Mouse (Mus musculus): ENCODE results near the gene Hoxc9. TPM values are rescaled to one million over a fixed set of nuclear protein-coding genes. Genes with fewer than 3 reads are reported as not detected.
A peak's percentile ranks its signal among the peaks of the same experiment; 100 is the strongest.

Hoxc9 gene
- polyA plus RNA-seq (2015; fragmentation: Nextera tagmentation; extraction: Ambion mirVana): not detected in 2 replicates

DNA sequence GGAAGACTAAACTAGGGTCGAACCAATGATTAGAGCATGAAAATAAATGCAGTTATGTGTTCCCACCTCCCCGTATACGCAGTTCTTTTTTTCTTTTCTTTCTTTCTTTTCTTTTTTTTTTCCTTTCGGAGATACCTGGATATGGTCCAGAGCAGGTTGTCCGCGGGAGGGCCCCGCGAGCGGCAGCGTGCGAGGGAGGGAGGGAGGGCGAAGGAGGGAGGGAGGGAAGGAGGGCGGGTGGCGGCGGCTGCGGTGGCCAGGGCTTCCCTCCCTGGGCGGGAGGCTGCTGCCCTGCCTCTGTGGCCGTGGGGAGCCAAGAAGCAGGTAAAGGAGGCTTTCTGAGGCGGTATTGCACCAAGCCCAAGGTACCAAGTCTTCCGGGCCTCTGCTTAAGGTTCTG is at the start of gene Hoxc9:
TSS of gene Hoxc9 (plus strand) at position 269 of the 400 bp plus-strand sequence.
- ATAC-seq (no peak), DNase-seq (ENCODE audit: low spot score) (no peak)
- Histone ChIP-seq H3K36me3 (ENCODE audit: insufficient read depth, low read length) (no peaks in the 10 kb centered on the region), H3K9ac (replicated peaks; ENCODE audit: low read depth) (no peak within 1 kb of the TSS), H3K27me3 (replicated peaks; ENCODE audit: insufficient read depth, low read length) (peaks cover 81% of the 10 kb centered on the region), H3K4me1 (ENCODE audit: insufficient read depth, low read depth, low read length) (no peaks in the 10 kb centered on the region), H3K9me3 (ENCODE audit: low read length) (no peaks in the 10 kb centered on the region), H3K4me2 (replicated peaks; ENCODE audit: low read depth, low read length) (peak within 1 kb of the TSS; percentile 49), H3K4me3 (ENCODE audit: low read depth, low read length) (peak within 1 kb of the TSS; percentile 35), H3K27ac (ENCODE audit: low read length) (no peak within 1 kb of the TSS)
- TF ChIP-seq CTCF (IDR thresholded peaks at IDR 0.05): no peak
- TF ChIP-seq EP300 (IDR thresholded peaks at IDR 0.05): no peak
- WGBS: 2% methylated on average over 16 of the region's 20 CpGs

- H3K36me3 ChIP-seq (ENCODE audit: insufficient read depth, low read length): no peaks in the 10 kb centered on the region
- WGBS: 3% methylated on average over 39 of the region's 40 CpGs
- H3K4me2 ChIP-seq (replicated peaks; ENCODE audit: low read depth, low read length): no peak overlapping the region
- no peaks in the 10 kb centered on the region for H3K4me1 ChIP-seq (ENCODE audit: insufficient read depth, low read depth, low read length)
- DNase-seq (ENCODE audit: low spot score) (no peak), ATAC-seq (no peak)
- H3K9me3 ChIP-seq (ENCODE audit: low read length): no peaks in the 10 kb centered on the region
- no peak overlapping the region for H3K27ac ChIP-seq (ENCODE audit: low read length)
- H3K9ac ChIP-seq (replicated peaks; ENCODE audit: low read depth): no peak overlapping the region
- TF ChIP-seq EP300 (IDR thresholded peaks at IDR 0.05): no peak
- TF ChIP-seq CTCF (IDR thresholded peaks at IDR 0.05): no peak
- H3K4me3 ChIP-seq (ENCODE audit: low read depth, low read length): no peak overlapping the region
- peaks cover 81% of the 10 kb centered on the region for H3K27me3 ChIP-seq (replicated peaks; ENCODE audit: insufficient read depth, low read length)
Measured at GRCm38 (mm10) chr15:102927032-102927645, 49.1 kb upstream of the Hoxc9 start.

GRCm38 (mm10) chr15:102931706-102932358 is 44.4 kb upstream of the Hoxc9 start:
- Histone ChIP-seq H3K9me3 (ENCODE audit: low read length) (no peaks in the 10 kb centered on the region), H3K27me3 (replicated peaks; ENCODE audit: insufficient read depth, low read length) (peaks cover 97% of the 10 kb centered on the region), H3K9ac (replicated peaks; ENCODE audit: low read depth) (no peak overlapping the region), H3K4me1 (ENCODE audit: insufficient read depth, low read depth, low read length) (no peaks in the 10 kb centered on the region), H3K4me3 (ENCODE audit: low read depth, low read length) (no peak overlapping the region), H3K4me2 (replicated peaks; ENCODE audit: low read depth, low read length) (no peak overlapping the region), H3K36me3 (ENCODE audit: insufficient read depth, low read length) (no peaks in the 10 kb centered on the region), H3K27ac (ENCODE audit: low read length) (no peak overlapping the region)
- no peak for ATAC-seq
- DNase-seq (ENCODE audit: low spot score): no peak
- TF ChIP-seq CTCF (IDR thresholded peaks at IDR 0.05) (no peak), EP300 (IDR thresholded peaks at IDR 0.05) (no peak)
- 4% methylated on average over 20 of the region's 23 CpGs for WGBS

DNA sequence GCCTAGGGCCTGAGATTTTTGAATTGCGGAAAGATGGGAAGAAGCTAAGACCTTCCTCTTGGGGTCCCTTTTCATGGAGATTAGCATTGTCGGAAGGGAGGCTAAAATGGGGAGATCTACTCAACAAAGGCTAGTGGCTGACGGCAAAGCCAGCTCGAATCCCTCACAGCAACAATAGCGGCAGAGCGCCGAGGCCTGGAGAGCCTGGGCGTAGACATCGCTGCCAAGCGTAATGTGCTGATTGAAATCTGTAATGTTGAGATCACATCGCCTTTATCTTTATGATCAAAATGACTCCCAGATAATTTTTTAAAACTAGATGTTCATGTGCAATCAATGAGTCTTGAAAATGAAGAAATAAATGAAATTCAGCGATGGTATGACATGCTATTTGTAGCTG is 41.8 kb upstream of the Hoxc9 start:
- no peaks in the 10 kb centered on the region for H3K9me3 ChIP-seq (ENCODE audit: low read length)
- no peak overlapping the region for H3K9ac ChIP-seq (replicated peaks; ENCODE audit: low read depth)
- H3K4me2 ChIP-seq (replicated peaks; ENCODE audit: low read depth, low read length): no peak overlapping the region
- H3K27me3 ChIP-seq (replicated peaks; ENCODE audit: insufficient read depth, low read length): peaks cover 97% of the 10 kb centered on the region
- H3K4me1 ChIP-seq (ENCODE audit: insufficient read depth, low read depth, low read length): no peaks in the 10 kb centered on the region
- no peak overlapping the region for H3K4me3 ChIP-seq (ENCODE audit: low read depth, low read length)
- H3K36me3 ChIP-seq (ENCODE audit: insufficient read depth, low read length): no peaks in the 10 kb centered on the region
- DNase-seq (ENCODE audit: low spot score) (no peak), ATAC-seq (no peak)
- 5% methylated on average over 12 of the region's 12 CpGs for WGBS
- TF ChIP-seq CTCF (IDR thresholded peaks at IDR 0.05) (no peak), EP300 (IDR thresholded peaks at IDR 0.05) (no peak)
- no peak overlapping the region for H3K27ac ChIP-seq (ENCODE audit: low read length)

GRCm38 (mm10) chr15:102934897-102935296 is 41.3 kb upstream of the Hoxc9 start:
- H3K36me3 ChIP-seq (ENCODE audit: insufficient read depth, low read length): no peaks in the 10 kb centered on the region
- no peaks in the 10 kb centered on the region for H3K4me1 ChIP-seq (ENCODE audit: insufficient read depth, low read depth, low read length)
- ATAC-seq (no peak), DNase-seq (ENCODE audit: low spot score) (no peak)
- TF ChIP-seq EP300 (IDR thresholded peaks at IDR 0.05) (no peak), CTCF (IDR thresholded peaks at IDR 0.05) (no peak)
- no peak overlapping the region for H3K9ac ChIP-seq (replicated peaks; ENCODE audit: low read depth)
- peak overlapping the region; percentile 24; the same call in 1 of the 2 replicates for H3K4me3 ChIP-seq (ENCODE audit: low read depth, low read length)
- H3K9me3 ChIP-seq (ENCODE audit: low read length): no peaks in the 10 kb centered on the region
- peak overlapping the region; percentile 32 for H3K4me2 ChIP-seq (replicated peaks; ENCODE audit: low read depth, low read length)
- no peak overlapping the region for H3K27ac ChIP-seq (ENCODE audit: low read length)
- WGBS: 0% methylated on average over 25 of the region's 27 CpGs
- peaks cover 96% of the 10 kb centered on the region for H3K27me3 ChIP-seq (replicated peaks; ENCODE audit: insufficient read depth, low read length)

GRCm38 (mm10) chr15:102936279-102936972 is 39.8 kb upstream of the Hoxc9 start, which contains the start of gene Hoxc12:
Hoxc12 (plus strand) TSS chr15:102936757.
- DNase-seq (ENCODE audit: low spot score) (no peak), ATAC-seq (no peak)
- H3K36me3 ChIP-seq (ENCODE audit: insufficient read depth, low read length): no peaks in the 10 kb centered on the region
- H3K9me3 ChIP-seq (ENCODE audit: low read length): no peaks in the 10 kb centered on the region
- TF ChIP-seq CTCF (IDR thresholded peaks at IDR 0.05): no peak
- TF ChIP-seq EP300 (IDR thresholded peaks at IDR 0.05): no peak
- H3K9ac ChIP-seq (replicated peaks; ENCODE audit: low read depth): no peak within 1 kb of the TSS
- H3K27me3 ChIP-seq (replicated peaks; ENCODE audit: insufficient read depth, low read length): peaks cover 89% of the 10 kb centered on the region
- no peak within 1 kb of the TSS for H3K27ac ChIP-seq (ENCODE audit: low read length)
- H3K4me1 ChIP-seq (ENCODE audit: insufficient read depth, low read depth, low read length): no peaks in the 10 kb centered on the region
- WGBS: 1% methylated on average over 31 of the region's 31 CpGs
- no peak within 1 kb of the TSS; the same call in 1 of the 2 replicates for H3K4me3 ChIP-seq (ENCODE audit: low read depth, low read length)
- H3K4me2 ChIP-seq (replicated peaks; ENCODE audit: low read depth, low read length): no peak within 1 kb of the TSS

All from lung, postnatal 0 days (tissue).